Mouse (Mus musculus) small intestine, adult 2 months (tissue): Measurements from ENCODE around the gene Map4k4.

Source experiments
- CTCF ChIP-seq: fragments of 200-500 bp; IDR thresholded peaks from 2 replicates; pipeline ENCODE4 v1.5.1; 2012; ENCODE audit warnings: low read depth, mild to moderate bottlenecking, control low read depth, inconsistent platforms, low read length, moderate library complexity, mixed read lengths; ENCODE audit not compliant: insufficient replicate concordance, insufficient read length; ENCODE audit errors: extremely low read depth
- POLR2A ChIP-seq: fragments of 200-500 bp; IDR thresholded peaks from 2 replicates; pipeline ENCODE4 v1.6.1; 2012; ENCODE audit warnings: low read depth, mild to moderate bottlenecking, control low read depth, inconsistent platforms, low read length, moderate library complexity

- no peak for TF ChIP-seq CTCF
- no peak for TF ChIP-seq POLR2A
Measured at GRCm38 (mm10) chr1:39995593-39995992, 94.9 kb downstream of the Map4k4 start.
